Mouse (Mus musculus) small intestine, adult 2 months (tissue): Measurements from ENCODE around the gene Chchd5.

ENCODE experiments used
- CTCF ChIP-seq: fragments of 200-500 bp; IDR thresholded peaks from 2 replicates; pipeline ENCODE4 v1.5.1; 2012; ENCODE audit warnings: low read depth, mild to moderate bottlenecking, control low read depth, inconsistent platforms, low read length, moderate library complexity, mixed read lengths; ENCODE audit not compliant: insufficient replicate concordance, insufficient read length; ENCODE audit errors: extremely low read depth
- POLR2A ChIP-seq: fragments of 200-500 bp; IDR thresholded peaks from 2 replicates; pipeline ENCODE4 v1.6.1; 2012; ENCODE audit warnings: low read depth, mild to moderate bottlenecking, control low read depth, inconsistent platforms, low read length, moderate library complexity

DNA sequence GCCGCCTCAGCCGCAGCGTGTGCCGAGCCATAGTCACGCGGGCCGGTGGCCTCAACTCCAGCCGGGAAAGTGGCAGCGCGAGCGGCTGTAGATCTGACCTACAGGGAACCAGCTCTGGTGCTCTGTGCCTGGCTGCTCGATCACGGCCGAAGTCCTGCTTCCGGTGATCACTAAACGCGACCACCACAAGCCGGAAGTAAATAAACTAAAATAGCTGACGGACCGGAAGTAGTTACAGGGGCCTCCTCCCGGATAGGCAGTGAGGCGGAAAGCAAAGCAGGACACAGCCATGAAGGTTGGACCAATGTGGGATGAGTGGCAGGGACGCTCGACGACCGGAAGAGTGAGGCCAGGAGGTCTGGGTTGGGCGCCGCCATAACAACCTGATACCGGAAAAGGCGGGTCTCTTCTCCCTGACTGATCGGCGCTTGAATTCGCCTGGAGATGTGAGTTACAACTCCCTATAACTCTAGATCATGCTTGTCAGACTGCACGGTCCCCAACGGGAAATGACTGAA is at the start of gene Chchd5:
- TF ChIP-seq POLR2A: peak; percentile 55
- no peak for TF ChIP-seq CTCF
